Mouse (Mus musculus): ENCODE results near the gene Gm10160.
"Not testable (repeated sequence)": the region's sequence is repeated elsewhere in the genome, so short reads cannot be mapped to it uniquely, and the experiment has no call there.

The Gm10160 gene

DNA sequence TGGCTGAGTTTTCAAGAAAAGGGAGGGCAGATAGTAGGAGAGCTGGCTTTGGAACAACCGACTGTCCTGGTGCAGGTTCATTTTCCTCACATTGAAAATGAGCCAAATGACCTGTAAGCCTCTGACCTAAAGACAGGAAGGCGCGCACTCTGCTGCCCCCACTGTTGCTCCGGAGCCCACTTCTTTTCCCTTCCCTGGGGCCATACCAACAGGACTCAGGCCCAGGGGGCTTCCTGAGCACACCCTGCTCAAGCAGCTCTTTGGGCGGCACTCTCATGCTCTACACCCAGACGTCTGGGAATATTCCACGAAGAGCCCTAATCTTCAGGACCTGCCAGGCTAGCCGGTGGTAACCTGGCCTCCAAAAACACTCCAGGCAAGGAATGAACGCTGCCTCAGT lies 2.6 kb upstream of the Gm10160 start:
- no peak for DNase-seq (ENCODE audit: low spot score)

DNA sequence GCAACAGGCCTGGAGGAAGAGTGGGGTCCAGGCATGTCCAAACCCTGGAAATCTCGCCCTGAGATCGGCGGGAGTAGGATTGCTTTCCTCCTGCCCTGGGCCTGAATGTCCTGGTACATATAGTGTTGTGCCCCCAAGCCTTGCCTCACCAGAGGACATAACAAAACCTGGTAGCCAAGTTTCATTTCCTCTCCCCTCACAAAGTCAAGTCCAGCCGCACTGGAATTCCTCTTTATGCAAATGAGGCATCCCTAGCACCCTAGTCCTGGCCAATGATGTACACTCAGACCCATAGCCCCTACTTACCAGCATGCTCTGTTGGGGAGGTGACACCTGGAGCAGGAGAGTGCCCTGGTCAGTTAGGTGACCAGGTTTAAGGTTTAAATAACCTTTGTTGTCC lies 627 bp upstream of the Gm10160 start:
- DNase-seq (ENCODE audit: low spot score): no peak

DNA sequence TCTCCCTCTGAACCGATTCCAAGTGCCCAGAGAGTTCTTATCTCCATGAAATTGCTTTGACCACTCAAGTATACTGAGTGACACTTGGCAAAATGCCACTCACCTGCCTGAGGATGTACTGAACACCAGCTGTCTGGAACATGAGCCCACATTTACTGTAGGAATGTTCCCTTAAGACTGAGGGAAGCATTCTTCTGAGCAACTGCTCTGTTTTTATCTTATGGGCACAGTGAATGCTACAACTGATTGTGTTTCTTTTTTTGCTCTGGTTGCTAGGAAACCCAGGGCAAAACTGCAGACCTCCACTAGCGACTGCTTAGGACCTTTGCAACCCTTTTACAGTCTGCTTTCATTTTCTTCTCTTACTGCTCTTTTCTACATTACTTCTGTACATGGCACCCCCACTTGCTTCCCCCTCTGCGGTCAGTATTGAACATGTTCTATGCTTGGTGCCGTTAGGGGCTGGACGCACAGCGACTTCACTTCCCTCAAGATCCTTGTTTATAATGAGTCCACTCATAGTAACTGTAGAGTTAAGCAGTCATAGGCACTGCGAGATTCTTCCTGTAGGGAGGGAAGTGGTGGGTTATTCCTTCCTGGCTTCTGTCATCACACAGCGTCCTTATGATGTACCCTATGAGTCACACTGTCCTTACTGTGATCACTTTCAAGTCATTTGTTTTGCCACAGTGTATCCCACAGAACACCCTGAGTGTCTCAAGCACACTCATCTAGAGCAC lies 856 bp downstream of the Gm10160 start:
- DNase-seq (ENCODE audit: low spot score): no peak

DNA sequence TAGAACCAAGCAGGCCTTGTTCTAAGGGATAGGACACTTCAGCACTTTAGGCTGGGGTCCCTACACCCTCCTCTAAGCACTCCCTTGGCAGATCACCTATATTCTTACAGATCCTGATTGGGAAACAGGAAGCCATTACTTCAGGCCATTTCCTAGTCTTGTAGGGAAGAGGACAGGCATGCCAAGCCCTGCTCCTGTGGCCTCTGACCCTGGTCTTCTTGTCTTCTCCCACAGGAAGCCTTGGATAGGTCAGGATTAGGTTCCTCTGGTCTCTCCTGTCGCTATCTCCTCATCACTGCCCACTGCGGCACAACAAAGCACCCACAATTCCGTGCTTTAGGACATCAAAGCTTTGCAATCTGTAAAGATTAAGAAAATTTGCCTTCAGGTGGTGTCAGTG lies 3.9 kb downstream of the Gm10160 start:
- no peak for DNase-seq (ENCODE audit: low spot score)

DNA sequence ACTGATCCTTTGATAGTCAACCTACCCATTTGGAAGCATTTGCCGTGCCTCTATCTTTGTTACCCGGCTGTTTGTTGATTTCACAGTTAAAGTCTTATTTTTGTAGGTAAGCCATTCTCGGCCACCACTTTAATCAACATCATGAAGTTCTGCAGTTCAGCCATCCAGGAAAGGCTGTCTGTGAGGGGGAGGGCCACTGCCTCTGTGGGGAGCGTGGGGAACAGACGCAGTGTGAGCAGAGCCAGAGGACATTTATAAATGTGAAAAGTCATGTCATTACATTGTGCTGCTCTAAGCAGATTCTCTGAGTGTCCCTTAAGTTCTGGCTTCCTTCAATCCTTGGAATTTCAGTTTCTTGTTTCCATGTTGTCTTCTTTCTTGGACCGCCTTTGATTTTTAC lies 5.4 kb downstream of the Gm10160 start:
- DNase-seq (ENCODE audit: low spot score): no peak

DNA sequence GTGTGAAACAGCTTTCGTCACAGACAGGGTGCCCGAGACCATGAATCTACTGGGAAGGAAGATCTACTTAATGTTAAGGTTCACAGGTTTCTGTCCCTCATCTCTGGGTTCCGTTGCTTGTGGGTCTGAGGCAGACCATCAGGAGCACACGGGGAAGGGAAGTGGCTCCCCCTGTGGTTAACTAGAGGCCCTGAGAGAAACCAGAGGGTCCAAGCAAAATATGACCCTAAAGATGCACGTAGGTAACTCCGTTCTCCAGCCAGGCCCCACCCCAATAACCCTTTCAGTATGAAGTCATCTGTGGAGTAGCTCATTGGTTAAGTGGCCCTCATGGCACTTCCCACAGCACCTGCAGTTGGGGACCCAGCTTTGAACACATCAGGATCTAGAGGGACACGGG lies 6.0 kb downstream of the Gm10160 start:
- no peak for DNase-seq (ENCODE audit: low spot score)

DNA sequence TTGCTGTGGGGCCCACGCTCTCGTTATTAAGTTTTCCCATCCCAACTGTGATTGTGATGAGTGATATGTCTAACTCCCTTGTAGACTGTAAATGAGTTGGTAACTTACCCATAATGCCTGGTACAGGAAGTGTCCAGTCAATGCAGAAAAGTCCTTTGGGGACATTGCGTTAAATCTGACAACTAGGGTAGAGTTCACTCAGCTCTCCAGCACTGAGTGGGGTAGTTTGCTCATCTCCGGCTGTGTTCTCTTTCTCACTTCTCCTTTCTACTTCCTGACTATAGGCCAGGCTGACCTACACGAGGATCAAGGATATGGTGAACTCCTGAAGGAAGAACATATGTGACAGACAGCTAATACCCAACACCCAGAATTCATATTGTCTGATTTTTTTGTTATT lies 6.4 kb downstream of the Gm10160 start:
- no peak for DNase-seq (ENCODE audit: low spot score)

DNA sequence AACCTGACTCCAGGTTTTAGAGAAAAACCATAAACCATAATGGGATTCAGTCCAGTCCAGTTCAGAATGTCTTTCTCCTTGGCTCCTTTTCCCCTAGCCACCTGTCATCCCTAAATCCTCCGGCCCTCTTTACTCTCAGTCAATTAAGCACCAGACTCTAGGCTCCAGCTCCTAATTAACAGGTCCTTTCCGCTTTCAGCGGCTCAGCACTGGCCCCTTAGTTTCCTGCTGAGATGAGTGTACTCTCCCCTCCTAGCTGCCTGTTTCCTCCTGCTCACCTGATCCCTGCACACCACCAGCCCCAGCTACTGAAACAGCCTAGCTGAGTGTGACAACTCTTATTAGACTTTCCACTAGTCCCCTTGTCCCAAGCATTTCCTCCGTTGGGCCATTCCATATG lies 7.8 kb downstream of the Gm10160 start:
- DNase-seq (ENCODE audit: low spot score): no peak

DNA sequence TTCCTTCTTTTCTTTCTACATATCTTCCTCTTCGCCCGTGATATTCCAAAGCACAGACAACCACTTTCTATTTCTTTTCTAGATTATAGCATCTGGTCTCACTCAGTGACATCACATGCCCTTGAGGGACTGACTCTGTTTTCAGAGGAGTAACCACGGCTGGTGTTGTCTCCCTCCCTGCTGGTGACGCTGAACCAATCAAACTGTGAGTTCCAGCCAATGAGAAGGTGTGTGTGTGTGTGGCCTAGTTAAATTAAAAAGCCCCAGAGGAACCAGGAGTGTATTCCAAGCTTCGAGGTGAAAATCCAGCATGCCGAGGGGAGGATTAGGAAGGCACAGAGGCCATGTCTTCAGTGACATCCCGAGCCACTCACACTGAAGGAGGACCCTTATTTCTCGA lies 8.6 kb downstream of the Gm10160 start:
- no peak for DNase-seq (ENCODE audit: low spot score)

DNA sequence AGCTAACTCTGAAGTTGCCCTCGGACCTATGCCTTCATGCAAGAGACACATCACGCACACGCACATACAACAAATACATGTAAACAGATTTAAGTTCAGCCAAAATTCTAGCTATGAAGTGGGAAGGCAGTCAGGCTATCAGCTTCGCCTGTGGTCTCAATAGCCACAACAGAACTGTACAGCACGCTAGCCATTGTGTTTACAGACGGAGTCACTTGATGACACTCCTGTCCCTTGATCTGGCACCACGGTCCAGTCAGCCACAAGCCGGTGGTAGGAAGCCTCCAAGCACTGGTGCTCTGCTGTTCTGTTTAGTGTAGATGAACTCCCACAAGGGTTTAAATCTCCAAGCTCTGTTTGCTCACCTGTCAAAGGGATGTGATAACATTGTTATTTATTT lies 9.6 kb downstream of the Gm10160 start:
- no peak for DNase-seq (ENCODE audit: low spot score)

DNA sequence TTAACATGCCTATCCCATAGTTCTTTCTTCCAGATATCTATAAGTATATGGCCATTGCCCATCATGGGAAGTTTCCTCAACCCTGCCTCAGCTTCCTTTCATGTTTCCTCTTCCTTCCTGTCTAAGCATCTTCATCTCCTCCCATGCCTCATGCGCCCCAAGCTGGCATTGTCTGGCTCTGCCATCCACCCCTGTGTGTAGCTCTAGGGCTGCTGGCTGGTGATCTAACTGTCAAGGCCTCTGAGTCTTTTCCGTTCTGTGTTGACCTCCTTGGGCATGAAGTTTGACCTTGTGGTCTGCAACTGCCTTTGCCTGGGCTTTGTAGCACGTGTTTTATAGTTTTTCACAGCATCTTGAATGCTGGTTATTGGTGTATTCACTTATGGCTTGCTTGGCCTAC lies 10.3 kb downstream of the Gm10160 start:
- DNase-seq (ENCODE audit: low spot score): no peak

DNA sequence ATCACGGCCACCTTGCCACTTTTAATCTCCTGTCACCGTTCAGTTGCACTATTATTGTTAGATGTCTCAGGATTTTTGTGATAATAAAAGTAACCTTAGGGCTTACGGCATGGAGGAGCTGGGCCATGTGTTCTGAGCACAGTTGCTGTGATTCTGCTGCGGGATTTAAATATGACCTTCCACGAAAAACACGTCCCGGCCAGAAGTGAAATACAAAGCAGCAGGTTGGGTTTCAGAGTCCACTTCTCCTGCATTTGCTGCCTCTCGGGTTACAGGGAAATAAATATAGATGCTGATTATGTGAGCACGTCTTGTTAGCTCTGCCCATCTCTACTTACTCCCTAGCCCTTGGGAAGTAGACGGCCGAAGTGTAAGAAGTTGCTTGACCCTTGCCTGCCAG lies 10.8 kb downstream of the Gm10160 start:
- DNase-seq (ENCODE audit: low spot score): no peak

DNA sequence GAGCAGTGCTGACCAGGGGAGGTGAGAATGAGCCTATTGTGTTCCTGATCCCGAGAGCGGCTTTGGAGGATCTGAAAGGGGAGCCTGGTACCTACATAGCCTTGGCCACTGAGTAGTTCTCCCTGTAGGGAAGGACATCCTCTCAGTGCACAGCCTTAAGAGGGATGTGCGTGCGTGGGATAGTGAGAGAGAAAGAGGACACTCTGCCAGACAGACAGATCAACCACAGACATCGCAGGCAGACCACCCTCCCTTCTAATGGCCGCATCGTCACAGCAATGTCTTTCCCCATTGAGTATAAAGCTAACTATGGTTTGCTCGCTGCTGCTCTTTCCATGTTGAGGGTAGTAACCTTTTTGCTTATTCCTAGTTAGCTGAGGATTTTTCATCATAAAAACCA lies 11.7 kb downstream of the Gm10160 start:
- no peak for DNase-seq (ENCODE audit: low spot score)

DNA sequence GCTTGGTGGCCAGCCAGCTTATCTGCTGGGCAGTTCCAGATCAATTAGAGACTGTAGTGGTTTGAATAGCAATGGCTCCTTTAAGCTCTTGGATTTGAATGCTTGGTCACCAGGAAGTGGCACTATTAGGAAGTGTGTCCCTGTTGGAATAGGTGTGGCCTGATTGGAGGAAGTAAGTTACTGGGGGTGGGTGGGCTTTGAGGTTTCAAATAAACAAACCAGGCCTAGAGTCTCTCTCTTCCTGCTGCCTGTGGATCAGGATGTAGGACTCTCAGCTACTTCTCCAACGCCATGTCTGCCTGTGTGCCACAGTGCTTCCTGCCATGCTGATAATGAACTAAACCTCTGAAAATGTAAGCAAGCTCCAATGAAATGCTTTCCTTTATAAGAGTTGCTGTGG lies 12.6 kb downstream of the Gm10160 start:
- no peak for DNase-seq (ENCODE audit: low spot score)

DNA sequence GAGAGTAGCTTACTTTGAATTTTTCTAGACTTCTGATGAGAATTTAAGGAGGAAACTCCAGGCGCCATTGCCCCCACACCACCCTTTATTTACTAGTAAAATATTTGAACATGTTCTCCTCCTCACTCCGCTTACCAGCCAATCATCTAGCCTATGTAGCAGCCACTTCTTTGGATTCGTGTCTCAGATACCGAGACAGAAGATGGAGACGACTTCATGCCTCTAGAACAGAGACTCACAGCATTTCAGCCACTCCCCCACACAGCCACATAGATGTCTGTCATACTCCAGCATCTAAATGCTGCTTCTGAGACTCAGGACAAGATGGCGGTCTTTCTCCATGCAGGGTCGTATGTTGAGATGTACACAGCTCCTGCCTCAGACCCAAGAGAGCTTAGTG lies 13.5 kb downstream of the Gm10160 start:
- DNase-seq (ENCODE audit: low spot score): no peak

DNA sequence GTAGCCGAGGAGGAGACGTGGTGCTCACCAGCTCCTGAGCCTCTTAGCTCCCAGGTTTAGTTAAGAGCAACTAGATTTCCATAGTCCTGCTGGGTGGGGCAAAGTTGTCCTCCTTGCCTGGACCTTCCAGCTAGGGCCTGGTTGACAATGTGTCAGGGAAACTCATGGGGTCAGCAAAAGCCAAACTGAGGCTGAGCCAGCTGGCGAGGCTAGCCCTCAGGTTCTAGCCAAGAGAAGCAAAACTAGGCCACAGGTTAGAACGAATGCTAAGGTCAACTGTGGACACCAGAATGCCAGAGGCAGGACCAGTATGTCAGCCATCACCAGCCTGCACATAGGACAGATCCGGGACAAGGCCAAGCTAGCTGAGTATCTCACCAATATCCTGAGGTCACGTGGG lies 14.2 kb downstream of the Gm10160 start:
- no peak for DNase-seq (ENCODE audit: low spot score)

DNA sequence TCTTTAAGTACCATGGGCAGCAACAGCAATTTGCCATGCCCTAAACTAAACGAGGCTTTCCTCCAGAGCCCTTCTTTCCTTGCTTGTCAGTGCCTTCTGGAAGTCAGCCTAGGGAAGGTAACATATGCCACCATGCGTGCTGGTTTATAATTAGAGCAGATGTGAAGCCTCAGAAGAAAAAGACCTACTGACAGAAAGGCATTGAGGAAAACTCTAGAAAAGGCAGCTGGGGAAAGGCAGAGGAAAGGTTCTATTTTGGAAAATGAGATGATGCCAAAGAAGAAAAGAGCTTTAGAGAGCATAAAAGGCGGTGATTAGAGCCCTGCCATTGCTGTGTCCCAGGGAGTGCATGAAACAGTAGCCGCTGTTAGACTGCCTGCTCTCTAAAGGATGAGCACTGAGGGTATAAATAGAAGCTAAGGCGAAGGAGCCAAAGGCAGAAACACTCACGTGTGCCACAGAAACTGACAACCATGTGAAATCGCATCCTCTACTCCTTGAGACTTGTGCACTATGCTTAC lies 14.9 kb downstream of the Gm10160 start:
- no peak for DNase-seq (ENCODE audit: low spot score)

DNA sequence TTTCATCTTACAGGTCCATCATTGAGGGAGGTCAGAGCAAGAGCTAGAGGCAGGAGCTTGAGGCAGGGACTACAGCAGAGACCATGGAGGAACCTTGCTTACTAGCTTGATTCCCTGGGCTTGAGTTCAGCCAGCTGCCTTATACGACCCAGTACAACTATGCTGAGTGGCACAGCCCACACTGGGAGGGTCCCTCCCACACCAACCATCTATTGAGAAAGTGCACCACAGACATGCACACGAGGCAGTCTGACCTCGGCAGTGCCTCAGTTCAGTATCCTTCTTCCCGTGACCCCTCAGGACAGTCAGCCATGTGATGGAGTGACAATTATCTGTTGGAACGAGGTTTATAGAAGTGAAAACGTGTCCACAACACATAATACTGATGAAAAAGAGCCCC lies 15.8 kb downstream of the Gm10160 start:
- DNase-seq (ENCODE audit: low spot score): no peak

DNA sequence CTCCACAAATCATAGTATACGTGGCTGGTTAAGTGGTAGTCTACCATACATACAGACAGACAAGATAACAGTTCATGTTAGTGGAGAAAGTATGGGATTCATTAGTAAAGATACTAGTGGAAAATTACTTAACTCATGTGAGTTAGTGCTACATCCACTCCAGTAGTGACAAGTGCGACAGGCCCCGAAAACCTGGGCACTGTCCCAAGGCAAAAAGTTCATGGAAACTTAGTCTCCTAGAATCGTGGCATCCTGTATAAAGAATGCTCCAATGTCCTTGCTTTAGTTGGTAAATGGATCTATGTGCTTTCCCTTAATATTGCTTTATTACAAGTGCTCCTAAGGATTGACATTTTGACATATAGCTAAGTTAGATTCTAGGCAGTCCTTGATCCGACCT lies 17.8 kb downstream of the Gm10160 start:
- DNase-seq (ENCODE audit: low spot score): not testable (repeated sequence)

DNA sequence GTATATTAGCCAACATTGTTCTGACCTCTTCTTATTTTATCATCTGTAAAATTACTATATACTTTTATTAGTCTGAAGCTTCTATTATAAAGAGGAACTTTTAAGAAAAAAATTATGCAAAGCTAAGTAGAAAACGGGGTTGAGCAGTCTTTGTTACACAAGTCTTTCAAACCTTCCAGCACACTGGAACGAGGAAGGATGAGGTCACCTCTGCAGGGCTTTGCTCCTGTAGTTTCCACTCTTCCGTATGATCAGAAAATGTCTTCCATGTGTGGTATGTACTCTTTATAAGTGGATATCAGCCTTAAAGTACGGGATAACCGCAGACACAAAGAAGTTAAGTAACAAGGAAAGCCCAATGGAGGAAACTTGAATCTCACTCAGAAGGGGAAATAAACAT lies 20.2 kb downstream of the Gm10160 start:
- DNase-seq (ENCODE audit: low spot score): no peak

DNA sequence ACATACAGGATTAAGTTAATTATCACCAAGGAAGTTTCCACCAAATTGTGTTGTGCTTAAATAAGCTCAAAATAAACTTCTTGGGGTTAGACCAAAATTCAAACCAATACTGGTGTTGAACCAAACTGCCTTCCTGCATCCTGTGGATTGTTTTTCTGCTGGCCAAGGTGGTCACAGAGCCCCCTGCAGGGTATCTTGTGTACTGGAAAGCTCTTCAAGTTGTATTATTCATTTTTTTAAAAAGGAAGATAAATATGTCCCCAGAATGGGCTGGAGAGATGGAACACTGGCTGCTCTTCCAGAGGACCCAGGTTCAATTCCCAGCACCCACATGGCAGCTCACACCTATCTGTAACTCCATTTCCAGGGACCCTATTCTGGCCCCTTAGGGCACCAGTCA lies 20.7 kb downstream of the Gm10160 start:
- DNase-seq (ENCODE audit: low spot score): no peak

DNA sequence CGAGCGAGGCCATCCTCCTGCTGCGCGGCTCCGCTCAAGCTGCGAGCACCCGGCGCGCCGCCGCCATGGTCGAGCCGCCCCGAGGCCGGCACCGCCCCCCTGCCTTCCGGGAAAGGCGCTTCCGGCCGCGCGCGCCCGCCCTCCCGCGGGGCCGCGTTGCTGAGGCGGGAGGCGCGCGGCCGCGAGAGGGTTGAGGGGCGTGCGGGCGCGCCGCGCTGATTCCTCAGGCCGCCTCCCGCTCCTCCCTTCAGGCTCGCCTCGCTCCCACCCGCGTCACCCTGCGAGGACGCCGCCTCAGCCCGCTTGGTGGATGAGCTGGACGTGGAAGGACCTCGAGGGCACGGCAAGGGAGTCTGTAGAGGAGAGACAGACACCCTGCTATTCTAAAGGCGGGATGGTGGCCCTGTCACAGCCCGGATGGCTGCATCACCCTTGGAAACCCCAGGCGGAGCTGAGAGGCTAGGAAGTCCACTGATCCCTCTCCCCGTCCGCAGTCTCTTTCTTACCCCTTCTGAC lies 26.2 kb downstream of the Gm10160 start, which contains the start of gene Btbd1:
TSS of gene Btbd1 (minus strand) at position 53 of the 516 bp plus-strand sequence.
- peak; percentile 79 for DNase-seq (ENCODE audit: low spot score)

DNA sequence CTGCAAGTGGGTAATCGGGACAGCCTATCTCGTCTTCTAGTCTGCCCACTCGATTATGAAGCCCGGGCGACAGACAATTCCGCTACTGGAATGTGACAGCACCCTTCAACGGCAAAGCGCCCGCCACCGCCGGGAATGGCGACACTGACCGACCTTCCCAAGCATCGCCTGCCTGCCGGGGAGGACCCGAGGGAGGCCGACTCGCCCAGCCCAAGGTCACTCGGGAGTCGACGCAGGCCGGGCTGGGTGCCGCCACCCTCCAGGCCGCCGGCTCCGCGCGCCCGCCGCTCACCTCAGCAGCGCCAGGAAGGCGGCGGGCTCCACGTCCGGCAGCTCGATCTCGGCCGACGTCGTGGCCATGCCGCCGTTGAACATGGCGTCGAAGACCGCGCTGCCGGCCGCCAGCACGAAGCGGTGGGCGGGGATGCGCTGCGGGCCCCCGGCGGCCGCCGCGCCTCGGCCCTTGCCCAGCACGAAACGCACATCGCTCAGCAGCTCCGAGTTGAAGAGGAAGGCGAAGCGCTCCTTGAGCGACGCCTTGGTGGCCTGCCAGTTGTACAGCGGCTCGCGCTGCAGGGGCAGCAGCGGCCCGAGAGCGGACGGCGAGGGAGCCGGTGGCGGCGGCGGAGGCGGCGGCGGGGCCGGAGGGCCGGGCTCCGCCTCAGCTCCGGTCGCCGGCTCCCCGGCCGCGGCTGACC lies 26.8 kb downstream of the Gm10160 start:
- peak; percentile 52 for DNase-seq (ENCODE audit: low spot score)

All from lung, postnatal 25 days (tissue).